Mouse (Mus musculus) C2C12 (cell line): Measurements from ENCODE around the gene Fndc7.

Experiments used
- CEBPB ChIP-seq: IDR thresholded peaks from one replicate; pipeline ENCODE4 v1.6.1; 2011; ENCODE audit warnings: low read depth, mild to moderate bottlenecking, control low read depth, moderate library complexity
- CTCF ChIP-seq: IDR thresholded peaks from one replicate; pipeline ENCODE4 v1.5.1; 2011; ENCODE audit not compliant: control insufficient read depth, insufficient read depth, insufficient read length
- FOSL1 ChIP-seq: IDR thresholded peaks from one replicate; pipeline ENCODE4 v1.8.0; 2011; ENCODE audit warnings: mild to moderate bottlenecking, low read length; ENCODE audit not compliant: poor library complexity, insufficient read depth, severe bottlenecking
- MAX ChIP-seq: IDR thresholded peaks from one replicate; pipeline ENCODE4 v1.6.1; 2011; ENCODE audit warnings: mild to moderate bottlenecking, control low read depth
- MYOD1 ChIP-seq: IDR thresholded peaks from one replicate; pipeline ENCODE4 v1.6.1; 2011; ENCODE audit warnings: low read depth; ENCODE audit not compliant: control insufficient read depth, insufficient read length
- MYOG ChIP-seq: IDR thresholded peaks from one replicate; pipeline ENCODE4 v1.6.1; 2011; ENCODE audit not compliant: control insufficient read depth, insufficient read length; ENCODE audit errors: extremely low read depth
- USF1 ChIP-seq: IDR thresholded peaks from one replicate; pipeline ENCODE4 v1.6.1; 2011; ENCODE audit warnings: low read depth, mild to moderate bottlenecking, control low read depth, moderate library complexity

DNA sequence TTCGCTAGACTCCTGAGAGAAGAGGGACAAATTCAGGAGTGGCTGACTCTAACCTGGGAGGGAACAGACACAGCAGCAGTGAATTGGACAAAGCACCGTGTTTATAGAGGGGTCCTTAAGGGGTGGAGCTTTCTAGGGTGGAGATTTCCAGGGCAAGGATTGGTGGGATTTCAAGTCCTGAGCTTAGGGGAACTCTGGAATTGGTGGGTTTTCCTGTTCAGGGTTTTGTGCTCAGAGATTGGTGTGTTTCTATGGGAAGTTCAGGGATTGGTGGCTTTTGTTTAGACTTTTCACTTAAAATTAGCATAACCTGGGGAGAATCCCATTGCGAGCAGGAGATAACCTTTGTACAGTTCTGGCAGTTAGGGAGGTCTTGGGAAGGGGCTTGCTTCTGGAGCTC lies 28.2 kb upstream of the Fndc7 start:
- TF ChIP-seq CTCF (no peak), USF1 (no peak), MAX (no peak), MYOD1 (no peak), MYOG (no peak), CEBPB (no peak), FOSL1 (no peak)
